Mouse (Mus musculus): ENCODE data around the gene Ak4. TPM values are rescaled to one million over a fixed set of nuclear protein-coding genes. Genes with fewer than 3 reads are reported as not detected.

Ak4 gene
- total RNA-seq, 2 experiments from 2014 or later: 27.7 to 27.8 TPM

- intact Hi-C loops (cut with DNase I): no loop called here
- no peak for DNase-seq (ENCODE audit: low spot score)
Measured at GRCm38 (mm10) chr4:101507571-101508422, 88.7 kb downstream of the Ak4 start.

- DNase-seq (ENCODE audit: low spot score): no peak
- intact Hi-C loops (cut with DNase I): no loop called here
Measured at GRCm38 (mm10) chr4:101508431-101508830, 89.4 kb downstream of the Ak4 start.

GRCm38 (mm10) chr4:101508851-101509577, 89.9 kb downstream of the Ak4 start:
- DNase-seq (ENCODE audit: low spot score): no peak
- intact Hi-C loops (cut with DNase I): no loop called here

- intact Hi-C loops (cut with DNase I): no loop called here
Measured at GRCm38 (mm10) chr4:101510111-101510903, 91.2 kb downstream of the Ak4 start.

GRCm38 (mm10) chr4:101510904-101511210, 91.8 kb downstream of the Ak4 start:
- intact Hi-C loops (cut with DNase I): no loop called here
- DNase-seq (ENCODE audit: low spot score): no peak

More at GRCm38 (mm10) chr4:101510111-101510903, 91.2 kb downstream of the Ak4 start:
- DNase-seq (ENCODE audit: low spot score): no peak

GRCm38 (mm10) chr4:101511768-101512521, 92.9 kb downstream of the Ak4 start:
- intact Hi-C loops (cut with DNase I): no loop called here
- no peak for DNase-seq (ENCODE audit: low spot score)

GRCm38 (mm10) chr4:101513251-101513650, 94.2 kb downstream of the Ak4 start:
- DNase-seq (ENCODE audit: low spot score): no peak
- intact Hi-C loops (cut with DNase I): no loop called here

- DNase-seq (ENCODE audit: low spot score): no peak
- intact Hi-C loops (cut with DNase I): no loop called here
Measured at GRCm38 (mm10) chr4:101515853-101516252, 96.8 kb downstream of the Ak4 start.

Other genes with a start within 250 kb of the Ak4 start
- gene Jak1, start 154.0 kb upstream of the Ak4 start, total RNA-seq (2021): 10 to 100 TPM; 82.4 to 86.7 TPM
- under 1 TPM; 0.42 to 0.56 TPM for gene Dnajc6, start 77.4 kb downstream of the Ak4 start, total RNA-seq (2021)
- 10 to 100 TPM; 24.5 to 28.1 TPM for gene Leprot, start 228.4 kb downstream of the Ak4 start, total RNA-seq (2021)